Mouse (Mus musculus) adrenal gland, adult (tissue): ENCODE results near the gene Cluap1.
A peak's percentile ranks its signal among the peaks of the same experiment; 100 is the strongest.
"Not testable (repeated sequence)": the region's sequence is repeated elsewhere in the genome, so short reads cannot be mapped to it uniquely, and the experiment has no call there.

ENCODE experiments used
- DNase-seq, 2 experiments: peaks; one replicate each; pipeline ENCODE4 v3.0.0; 2022 to 2023; ENCODE audit warnings: low spot score in 1 of 2; ENCODE audit not compliant: inconsistent age in 2 of 2

Gene Cluap1

GRCm38 (mm10) chr16:3934091-3934490 lies 25.5 kb downstream of the Cluap1 start:
- DNase-seq = peak in 1 of 2 experiments; percentile 65

GRCm38 (mm10) chr16:3934701-3935100 lies 26.1 kb downstream of the Cluap1 start:
- DNase-seq = peak in 1 of 2 experiments; percentile 59

- no peak for DNase-seq
These were observed 42.5 kb downstream of the Cluap1 start for GRCm38 (mm10) chr16:3951141-3951540.

GRCm38 (mm10) chr16:3956369-3956768 lies 47.8 kb downstream of the Cluap1 start:
- DNase-seq = peak in 1 of 2 experiments; percentile 86

GRCm38 (mm10) chr16:3959261-3959660 lies 50.7 kb downstream of the Cluap1 start:
- peak in 1 of 2 experiments; percentile 77 for DNase-seq

DNA sequence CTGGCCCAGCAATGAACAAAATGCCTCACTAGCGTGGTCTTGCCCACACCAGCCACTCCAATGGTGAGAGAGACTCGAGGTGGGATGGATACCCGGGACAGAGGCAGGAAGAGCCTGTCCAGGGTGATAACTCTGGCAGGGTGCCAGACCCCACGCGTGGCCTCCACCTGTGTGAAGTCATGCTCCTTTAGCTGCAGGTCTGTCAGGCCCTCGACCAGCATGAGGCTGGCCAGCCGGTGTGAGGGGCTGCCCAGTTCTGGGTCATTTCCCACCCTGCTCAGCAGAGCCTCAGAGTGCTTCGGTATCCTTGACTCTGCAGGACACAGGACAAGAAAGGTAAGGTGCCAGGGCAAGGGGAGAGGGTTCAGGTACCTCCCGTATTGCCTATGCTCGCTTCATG lies 56.4 kb downstream of the Cluap1 start:
- DNase-seq = no peak

DNA sequence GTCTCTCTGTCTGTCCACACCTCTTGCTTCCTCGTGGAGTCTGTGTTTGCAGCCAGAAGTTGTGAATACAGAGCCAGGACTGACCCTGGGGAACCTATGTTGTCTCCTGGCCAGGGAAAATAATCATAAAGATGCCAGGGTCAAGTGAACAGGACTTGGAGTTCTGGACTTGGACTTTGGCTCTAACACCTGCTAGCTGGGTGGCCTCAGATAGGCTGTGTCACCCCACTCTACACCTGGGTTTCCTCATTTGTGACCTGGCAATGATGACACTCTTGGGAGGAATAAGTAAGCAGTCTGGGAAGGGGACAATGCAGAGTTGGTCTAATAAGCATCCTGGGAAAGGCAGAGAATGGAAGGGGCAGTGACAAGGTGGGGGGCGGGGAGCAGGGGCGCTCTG lies 56.9 kb downstream of the Cluap1 start:
- no peak for DNase-seq

- not testable (repeated sequence) for DNase-seq
These were observed 65.9 kb downstream of the Cluap1 start for GRCm38 (mm10) chr16:3974456-3974855.

GRCm38 (mm10) chr16:3975658-3976057 lies 67.1 kb downstream of the Cluap1 start:
- DNase-seq = no peak

DNA sequence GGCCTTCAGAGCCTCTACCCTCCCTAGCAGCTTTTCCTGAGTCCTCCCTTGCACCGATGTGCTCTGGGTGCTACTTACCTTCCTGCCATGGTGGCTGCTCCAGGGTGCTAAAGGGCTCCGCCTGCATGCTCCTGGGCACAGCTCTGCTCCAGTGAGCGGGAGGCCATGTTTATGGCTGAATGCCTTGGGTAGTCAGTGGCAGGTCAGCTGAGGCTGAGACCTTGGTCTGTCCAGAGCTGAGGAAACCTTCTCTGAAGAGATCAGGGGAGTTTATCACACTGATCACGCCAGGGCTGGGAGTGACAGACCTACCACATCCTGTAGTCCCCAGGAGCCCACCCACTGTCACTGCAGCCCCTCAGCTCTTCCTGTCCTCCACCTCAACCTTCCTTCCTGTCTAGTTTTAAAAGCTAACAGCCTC lies 67.7 kb downstream of the Cluap1 start, which contains the start of gene Nlrc3:
Gene Nlrc3 (minus strand): TSS at position 382 of the 421 bp plus-strand sequence.
- peak in 1 of 2 experiments; percentile 61 for DNase-seq

DNA sequence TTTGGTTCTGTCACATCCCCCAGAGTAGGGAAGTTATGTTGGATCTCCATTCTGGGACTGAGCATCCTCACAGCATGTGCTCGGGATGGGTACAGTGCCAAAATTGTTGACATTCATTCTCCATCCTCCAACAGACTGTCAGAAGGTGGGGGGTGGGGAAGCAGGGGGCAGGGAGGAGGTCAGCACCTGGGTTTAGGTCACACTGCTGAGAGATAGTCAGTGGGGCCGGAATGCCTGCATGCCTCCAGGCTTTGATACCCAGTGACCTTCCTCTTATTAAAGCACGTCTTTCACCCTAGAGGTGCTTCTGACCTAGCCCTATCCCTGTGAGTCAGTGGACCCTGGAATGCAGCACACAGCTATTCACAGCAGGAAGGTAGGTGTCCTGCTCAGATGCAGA lies 68.1 kb downstream of the Cluap1 start:
- peak in 1 of 2 experiments; percentile 47 for DNase-seq

GRCm38 (mm10) chr16:3982173-3982572 lies 73.6 kb downstream of the Cluap1 start:
- no peak for DNase-seq

DNA sequence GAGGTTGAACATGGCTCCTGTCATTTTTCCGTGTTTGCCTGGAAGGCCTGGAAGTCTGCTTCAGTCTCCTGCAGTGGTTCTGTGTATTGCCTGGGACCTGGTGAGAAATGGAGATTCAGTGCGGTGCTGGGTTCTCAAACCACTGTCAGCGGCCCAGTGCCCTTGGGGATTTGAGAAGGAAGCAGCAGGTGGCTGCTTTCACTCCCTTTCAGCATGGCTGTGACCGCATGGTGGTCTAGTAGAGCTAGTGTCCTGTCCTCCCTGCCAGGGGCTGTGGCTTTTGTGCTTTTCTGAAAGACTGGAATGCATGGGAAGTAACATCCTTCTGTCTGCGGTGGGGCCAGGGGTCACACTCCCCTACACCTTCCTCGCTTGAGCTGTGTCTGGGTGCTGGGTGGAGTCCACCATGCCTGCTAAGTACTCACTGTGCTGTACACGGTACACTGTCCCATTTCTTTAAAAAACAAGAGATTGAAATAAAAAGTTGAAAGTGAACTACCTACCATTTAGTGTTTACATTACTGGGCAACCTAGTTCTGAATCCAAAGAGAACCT lies 74.6 kb downstream of the Cluap1 start:
- no peak for DNase-seq

DNA sequence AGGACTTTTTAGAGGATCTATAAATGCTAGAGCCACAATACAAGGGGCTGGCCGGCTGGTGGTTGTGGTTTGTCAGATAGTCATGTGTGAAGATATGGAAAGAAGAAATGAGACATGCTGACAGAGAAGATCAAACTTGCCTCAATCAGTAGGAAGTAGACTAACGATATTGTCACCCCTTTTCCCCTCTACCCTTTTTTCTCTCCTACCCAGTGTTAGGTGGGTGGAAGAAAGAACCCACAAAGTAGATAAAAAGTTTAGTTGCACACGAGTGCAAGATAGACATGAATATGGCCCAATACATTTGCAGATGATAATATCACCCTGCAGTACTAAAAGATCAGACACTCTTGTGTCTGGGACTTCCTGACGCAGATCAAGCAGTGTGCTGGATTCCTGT lies 79.8 kb downstream of the Cluap1 start:
- no peak for DNase-seq
